Mouse (Mus musculus) gastrocnemius, adult 2 months (tissue): ENCODE results near the gene Trim40. TPM values are rescaled to one million over a fixed set of nuclear protein-coding genes. Genes with fewer than 3 reads are reported as not detected.

ENCODE experiments used
- DNase-seq: peaks from one replicate; pipeline ENCODE4 v3.0.0; 2022
- H3K27ac ChIP-seq: fragments of 200-600 bp; 2 replicates; pipeline ENCODE4 v1.8.1; 2022; ENCODE audit warnings: mild to moderate bottlenecking
- H3K4me3 ChIP-seq: fragments of 200-600 bp; 2 replicates; pipeline ENCODE4 v1.8.1; 2022; ENCODE audit warnings: mild to moderate bottlenecking, moderate library complexity
- CTCF ChIP-seq: fragments of 200-600 bp; IDR thresholded peaks from 2 replicates; pipeline ENCODE4 v1.8.1; 2022; ENCODE audit warnings: antibody characterized with exemption, mild to moderate bottlenecking, moderate library complexity
- intact Hi-C: fragments of 180-260 bp; cut with DNase I; formaldehyde crosslinking; loops from one replicate; pipeline ENCODE4 v1.15.1; 2025
- long read RNA-seq, 2 experiments: library from polyadenylated mRNA; stranded (forward); transcript quantifications; one replicate each; pipeline ENCODE4 v2.0.0; 2021
- total RNA-seq, 2 experiments: library from RNA; stranded (reverse); gene quantifications; 2 replicates each; pipeline ENCODE4 v1.2.3; 2021

The Trim40 gene
- total RNA-seq, result not detected
- long read RNA-seq, experiment 1, result 0 reads
- long read RNA-seq, experiment 2, result 0 reads

DNA sequence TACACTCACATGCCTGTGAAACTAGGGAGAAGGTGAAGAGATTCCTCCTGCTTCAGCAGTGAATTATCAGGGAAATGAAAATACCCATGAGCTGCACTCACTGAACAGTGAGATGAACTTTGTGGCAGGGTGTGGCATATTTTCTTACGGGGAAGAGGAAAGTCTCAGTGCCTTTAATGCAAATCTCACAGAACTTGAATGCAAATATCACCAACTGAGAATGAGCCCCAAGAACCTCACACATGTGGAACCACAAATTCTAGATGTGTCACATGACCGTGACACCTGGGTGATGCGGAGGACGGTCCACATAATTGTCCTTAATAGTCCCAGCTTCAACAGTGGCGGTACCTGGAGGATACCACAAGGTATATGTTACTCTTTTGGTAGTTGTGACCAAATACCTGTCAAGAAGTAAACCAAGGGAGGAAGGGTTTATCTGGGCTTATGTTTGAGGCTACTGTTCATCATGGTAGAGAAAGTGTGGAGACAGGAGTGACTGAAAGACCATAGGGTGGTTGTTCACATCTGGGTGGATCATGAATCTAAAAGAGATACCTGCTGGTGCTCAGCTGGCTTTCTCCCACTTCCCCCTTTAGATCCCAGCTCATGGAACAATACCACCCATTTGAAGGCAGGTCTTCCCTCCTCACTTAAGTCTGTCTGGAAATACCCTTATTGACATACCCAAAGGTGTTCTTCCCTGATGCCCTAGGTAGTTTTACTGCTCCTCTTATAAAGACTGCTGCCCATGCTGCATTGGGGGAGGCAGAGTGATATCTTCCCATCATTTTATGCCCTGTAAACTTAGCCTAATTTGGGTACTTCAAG, at the start of gene Trim40:
Trim40 (minus strand) TSS at position 51 of the 831 bp plus-strand sequence.
- intact Hi-C loops, result no loop called here
- no peak for DNase-seq

DNA sequence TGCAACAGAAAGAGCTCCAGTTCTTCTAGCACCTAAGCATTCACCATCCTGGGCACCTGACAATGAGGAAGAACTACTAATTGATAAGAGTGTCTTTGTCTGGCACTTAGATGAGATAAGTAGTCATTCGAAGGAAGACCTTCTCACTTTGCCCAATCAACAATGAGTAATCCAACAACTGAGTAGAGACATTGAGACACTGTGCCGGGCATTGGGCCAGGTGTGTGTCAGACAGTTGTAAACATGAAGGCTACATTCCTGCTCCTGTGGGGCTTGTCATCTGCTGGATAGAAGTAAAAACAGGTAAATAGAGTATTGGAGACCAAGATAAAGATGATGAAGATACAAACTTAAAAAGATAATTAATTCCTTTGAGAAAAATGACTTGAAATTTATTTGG, 48.1 kb upstream of the Trim40 start:
- no peak for TF ChIP-seq CTCF
- DNase-seq, result no peak
- no peak overlapping the region for H3K4me3 ChIP-seq
- no peak overlapping the region for H3K27ac ChIP-seq
- intact Hi-C loops, result no loop called here

More for the DNA sequence above, at the start of gene Trim40:
- Histone ChIP-seq H3K4me3 (no peak within 1 kb of the TSS), H3K27ac (no peak within 1 kb of the TSS)
- TF ChIP-seq CTCF, result no peak

DNA sequence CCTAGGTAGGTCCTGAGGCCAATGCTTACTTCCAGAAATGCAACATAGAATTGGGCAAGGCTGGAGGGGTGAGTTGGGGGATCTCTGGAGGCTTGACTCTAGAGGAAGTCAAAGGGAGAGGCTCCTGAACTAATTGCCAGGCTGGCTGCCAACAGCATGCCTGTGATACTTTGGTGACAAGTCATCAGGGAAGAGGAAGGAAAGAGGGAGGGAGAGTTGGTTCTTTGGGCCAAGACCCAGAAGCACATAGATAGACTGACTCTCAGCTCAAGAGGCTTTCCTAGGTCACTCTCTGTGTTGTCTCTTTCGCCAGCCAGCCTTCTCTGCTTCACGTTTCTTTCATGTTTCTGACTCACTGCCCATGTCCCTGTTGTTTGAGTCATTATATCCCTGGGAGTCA, 41.9 kb upstream of the Trim40 start:
- TF ChIP-seq CTCF, result no peak
- no peak overlapping the region for H3K4me3 ChIP-seq
- DNase-seq, result peak; percentile 24
- intact Hi-C loops, result no loop called here
- no peak overlapping the region for H3K27ac ChIP-seq

DNA sequence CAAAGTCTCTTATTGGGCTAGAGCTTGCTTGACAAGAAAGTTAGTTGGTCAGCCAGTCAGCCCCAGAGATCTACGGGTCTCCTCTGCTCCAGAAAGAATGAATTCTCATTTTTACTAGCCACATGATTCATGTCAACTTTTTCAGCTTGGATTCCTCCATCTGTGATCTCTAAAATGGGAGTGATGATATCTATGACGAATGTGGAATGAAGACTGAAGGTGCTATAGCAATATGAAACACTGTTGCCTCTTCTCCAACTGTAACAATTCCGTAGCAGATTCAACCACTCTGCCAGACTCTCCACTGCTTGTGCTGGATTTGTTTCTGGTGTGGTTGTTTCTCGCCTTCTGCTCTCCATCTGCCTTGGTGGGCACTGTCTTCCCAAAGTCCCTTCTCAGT, 41.2 kb upstream of the Trim40 start:
- TF ChIP-seq CTCF, result no peak
- no peak overlapping the region for H3K27ac ChIP-seq
- no peak for DNase-seq
- intact Hi-C loops, result no loop called here
- H3K4me3 ChIP-seq, result no peak overlapping the region

DNA sequence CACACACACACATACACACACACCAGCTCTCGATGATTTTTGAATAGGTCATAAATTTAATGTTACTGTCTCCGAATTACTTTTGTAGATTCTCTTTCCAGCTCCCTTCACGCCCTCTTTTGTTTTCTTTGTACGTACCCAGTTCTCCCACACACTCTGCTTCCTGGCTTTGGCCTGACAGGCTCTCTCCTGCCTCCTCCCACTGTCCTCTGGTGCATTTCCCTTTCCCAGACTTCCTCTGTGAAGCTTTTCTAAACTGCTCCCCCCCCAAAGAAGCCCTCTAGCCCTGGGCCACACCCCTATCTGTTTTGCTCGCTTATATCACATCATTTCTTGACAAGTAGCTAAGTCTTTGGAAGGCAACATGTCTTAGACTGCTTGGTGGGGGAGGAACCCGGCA, 40.3 kb upstream of the Trim40 start:
- no peak overlapping the region for H3K27ac ChIP-seq

DNA sequence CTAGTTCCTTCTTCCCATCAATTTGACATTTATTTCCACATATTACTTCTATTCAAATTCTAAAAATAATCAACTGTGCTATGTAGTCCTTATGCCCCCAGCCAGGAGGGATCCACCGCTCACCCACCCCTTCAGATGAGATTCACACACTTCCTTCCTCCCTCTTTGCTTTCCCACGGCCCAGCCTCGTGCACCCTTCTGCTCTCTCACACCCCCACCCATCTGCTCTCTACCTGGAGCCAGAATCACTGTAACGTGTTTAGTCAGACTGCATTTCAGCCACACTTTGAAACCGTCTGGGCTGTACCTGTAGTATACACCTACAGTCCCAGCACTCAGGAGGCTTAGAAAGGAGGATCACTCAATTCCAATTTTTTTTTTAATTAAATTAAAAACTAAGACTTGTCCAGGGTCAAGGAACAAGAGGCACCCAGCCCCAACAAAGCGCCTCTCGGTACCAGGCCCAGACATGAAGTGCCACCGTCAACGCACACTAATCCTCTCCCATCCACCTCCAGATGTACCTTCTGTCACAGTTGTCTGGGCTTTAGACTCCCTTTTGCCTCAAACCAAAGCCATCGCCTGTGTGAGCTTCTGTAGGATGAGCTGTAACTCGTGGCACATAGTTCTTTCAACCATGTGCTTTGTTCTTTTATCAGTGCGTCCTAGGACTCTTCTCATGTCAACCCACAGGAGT, 39.5 kb upstream of the Trim40 start:
- no peak for TF ChIP-seq CTCF
- intact Hi-C loops, result no loop called here
- H3K4me3 ChIP-seq, result no peak overlapping the region
- DNase-seq, result no peak
- H3K27ac ChIP-seq, result no peak overlapping the region

More for the DNA sequence above, 40.3 kb upstream of the Trim40 start:
- no peak overlapping the region for H3K4me3 ChIP-seq
- intact Hi-C loops, result no loop called here
- DNase-seq, result no peak
- TF ChIP-seq CTCF, result no peak

DNA sequence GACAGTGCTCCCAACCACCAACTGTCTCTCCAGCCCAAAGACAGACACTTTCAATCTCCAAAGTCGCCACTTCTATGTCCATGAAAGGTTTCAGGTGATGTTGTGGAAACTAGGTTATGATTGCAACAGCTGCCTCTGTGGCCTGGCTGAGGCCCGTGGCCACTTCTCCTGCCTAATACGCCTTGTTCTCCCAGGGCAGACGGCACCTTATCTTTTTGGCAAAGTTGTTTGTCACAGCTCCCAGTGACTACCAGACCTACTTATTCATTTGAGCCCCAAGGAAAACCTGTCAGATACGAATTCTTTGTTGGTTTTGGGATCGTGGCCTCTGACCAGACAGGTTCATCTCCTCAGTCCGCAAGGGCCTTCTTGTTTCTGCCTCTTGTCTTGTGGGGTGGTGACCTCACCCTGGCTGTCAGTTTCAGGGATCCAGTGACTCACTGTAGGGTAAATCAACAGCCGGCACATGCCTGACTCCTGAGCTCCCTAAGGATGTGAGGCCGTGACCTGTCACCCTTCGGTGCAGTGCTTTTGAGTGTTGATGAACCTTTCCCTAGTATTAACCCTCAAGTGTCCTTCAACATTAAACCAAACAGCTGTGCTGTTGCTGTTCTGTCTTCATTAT, 37.7 kb upstream of the Trim40 start:
- DNase-seq, result no peak
- TF ChIP-seq CTCF, result no peak
- H3K27ac ChIP-seq, result no peak overlapping the region
- H3K4me3 ChIP-seq, result no peak overlapping the region
- intact Hi-C loops, result no loop called here

DNA sequence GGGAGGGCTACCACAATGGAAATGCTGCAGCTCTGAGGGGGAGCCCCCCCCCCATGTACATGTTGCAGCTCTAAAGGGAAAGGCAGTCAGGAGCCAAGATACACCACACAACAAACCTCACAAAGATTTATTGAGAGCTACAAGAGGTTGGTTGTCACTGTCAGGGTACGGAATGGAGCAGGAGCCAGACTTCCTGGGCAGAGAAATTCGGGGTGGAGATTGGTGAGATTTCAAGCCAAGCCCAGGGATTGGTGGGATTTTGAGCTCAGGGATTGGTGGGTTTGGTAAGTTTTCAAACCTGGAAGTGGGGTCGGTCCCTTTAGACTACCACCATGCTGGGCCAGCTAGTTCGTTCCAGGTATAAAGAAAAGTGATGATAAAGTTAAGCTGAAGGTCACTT, 33.6 kb upstream of the Trim40 start:
- TF ChIP-seq CTCF, result no peak
- H3K4me3 ChIP-seq, result no peak overlapping the region
- H3K27ac ChIP-seq, result no peak overlapping the region
- DNase-seq, result no peak
- intact Hi-C loops, result no loop called here

DNA sequence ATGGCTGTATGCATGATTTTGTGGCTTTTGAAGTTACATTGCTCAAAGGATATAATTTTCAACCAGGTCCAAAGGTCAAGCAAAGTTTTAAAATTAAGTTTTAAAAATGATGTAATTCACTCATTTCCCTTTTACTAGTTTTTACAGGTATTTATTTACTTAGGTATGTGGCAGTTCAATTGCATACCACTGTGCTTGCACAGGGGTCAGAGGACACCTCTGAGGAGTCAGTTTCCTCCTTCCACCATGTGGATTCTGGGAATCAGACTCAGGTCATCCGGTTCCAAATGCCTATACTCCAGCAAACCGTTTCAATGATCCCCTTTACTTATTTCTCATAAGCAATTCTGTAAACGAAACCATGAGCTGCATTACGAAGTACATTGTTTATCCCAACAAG, 32.8 kb upstream of the Trim40 start:
- intact Hi-C loops, result no loop called here
- Histone ChIP-seq H3K27ac (no peak overlapping the region), H3K4me3 (no peak overlapping the region)
- no peak for TF ChIP-seq CTCF
- no peak for DNase-seq

DNA sequence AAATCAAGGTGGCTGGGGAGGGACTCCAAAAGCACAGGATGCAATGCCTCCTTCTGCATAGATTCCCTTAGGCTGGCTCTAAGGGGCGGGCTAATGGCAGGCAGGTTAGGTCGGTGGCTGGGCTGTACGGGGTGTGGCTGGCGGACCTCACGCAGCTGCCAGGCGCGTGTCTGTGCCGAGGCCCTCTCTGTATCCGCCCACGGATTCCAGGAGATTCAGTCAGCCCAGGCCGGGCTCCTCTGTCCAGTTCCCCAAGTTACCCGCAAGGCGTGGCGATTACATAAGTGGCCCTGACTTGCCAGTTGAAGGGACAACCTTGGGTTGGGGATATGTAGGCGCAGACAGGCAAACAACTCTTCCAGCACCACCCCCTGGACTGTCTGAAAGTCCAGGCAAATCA, 30.3 kb upstream of the Trim40 start:
- no peak overlapping the region for H3K4me3 ChIP-seq
- TF ChIP-seq CTCF, result no peak
- no peak for DNase-seq
- H3K27ac ChIP-seq, result no peak overlapping the region
- intact Hi-C loops, result no loop called here

DNA sequence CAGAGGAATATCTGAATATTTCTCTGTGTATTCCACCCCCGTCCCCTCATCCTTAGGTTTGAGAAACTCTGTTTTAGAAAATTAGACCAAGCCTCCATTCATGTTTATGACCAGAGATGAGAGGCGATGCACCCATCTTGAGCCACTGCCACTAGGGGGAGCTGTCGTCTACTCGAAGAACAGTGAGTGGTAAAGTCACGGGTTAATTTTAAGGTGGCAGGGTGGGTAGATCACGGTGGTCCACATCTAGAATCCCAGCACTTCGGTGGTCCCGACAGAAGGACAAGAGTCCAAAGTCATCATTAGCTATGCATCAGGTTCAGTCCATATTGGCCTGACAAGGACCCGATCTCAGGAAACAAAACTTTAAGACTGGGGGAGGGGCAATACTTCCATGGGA, 25.2 kb upstream of the Trim40 start:
- intact Hi-C loops, result loop anchor here (2.0 to 5.0 kb wide), 2 partner anchors 82 to 132 kb away; partner anchors contain the start of gene Gabbr1
- peak; percentile 52 for DNase-seq
- no peak overlapping the region for H3K27ac ChIP-seq
- TF ChIP-seq CTCF, result peak; percentile 73
- no peak overlapping the region for H3K4me3 ChIP-seq

DNA sequence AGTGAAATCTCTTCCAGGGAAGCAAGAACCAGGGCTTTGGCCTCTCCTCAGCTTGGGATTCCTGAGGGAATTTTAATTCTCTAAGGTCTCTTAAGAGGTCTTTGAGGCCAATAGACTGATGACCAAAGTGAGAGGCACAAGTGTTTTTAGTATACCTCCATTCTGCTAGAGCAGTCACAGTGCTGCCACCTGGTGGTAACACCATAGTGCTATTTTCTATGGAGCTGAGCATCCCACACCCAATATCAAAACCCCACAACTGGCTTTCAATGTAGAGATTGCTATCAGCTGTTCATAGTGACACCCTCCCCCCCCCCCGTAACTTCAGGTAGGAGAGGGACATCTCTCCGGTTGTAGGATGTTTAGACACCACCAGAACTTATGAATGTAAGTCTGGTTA, 24.2 kb upstream of the Trim40 start:
- peak; percentile 86 for TF ChIP-seq CTCF
- DNase-seq, result peak; percentile 75
- intact Hi-C loops, result loop anchor here (2.0 kb wide), 1 partner anchor 83 kb away; no protein-coding TSS in a partner anchor
- Histone ChIP-seq H3K27ac (no peak overlapping the region), H3K4me3 (no peak overlapping the region)

DNA sequence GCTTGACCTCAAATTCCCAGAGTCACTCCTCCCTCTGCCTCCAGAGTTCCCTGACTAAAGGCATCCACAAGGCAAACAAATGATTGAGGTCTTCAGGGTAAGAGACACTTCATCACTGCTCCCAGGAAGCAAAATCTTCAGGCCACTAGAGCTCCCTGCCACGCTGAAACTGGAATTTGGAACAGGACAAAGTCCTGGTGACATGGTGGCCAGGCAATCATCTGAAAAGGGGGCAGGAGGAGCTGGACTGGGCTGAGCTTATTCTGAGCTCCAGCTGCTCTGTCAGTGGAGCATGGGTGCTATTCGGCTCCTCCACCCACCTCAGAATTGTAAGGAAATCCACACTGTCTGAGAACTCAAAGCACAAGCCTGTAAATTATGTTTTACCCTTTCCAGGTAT, 22.1 kb upstream of the Trim40 start:
- no peak for TF ChIP-seq CTCF
- H3K4me3 ChIP-seq, result no peak overlapping the region
- H3K27ac ChIP-seq, result no peak overlapping the region
- intact Hi-C loops, result no loop called here
- no peak for DNase-seq
